Mouse (Mus musculus) c-Kit-positive CD71-positive TER-119-negative erythroid progenitor cells, embryonic 14.5 days (primary cell): Measurements from ENCODE around the gene Dclk1.

Source experiments
- DNase-seq: peaks from one replicate; pipeline ENCODE4 v3.0.0-alpha.2; 2013; ENCODE audit warnings: low read depth

The Dclk1 gene

DNA sequence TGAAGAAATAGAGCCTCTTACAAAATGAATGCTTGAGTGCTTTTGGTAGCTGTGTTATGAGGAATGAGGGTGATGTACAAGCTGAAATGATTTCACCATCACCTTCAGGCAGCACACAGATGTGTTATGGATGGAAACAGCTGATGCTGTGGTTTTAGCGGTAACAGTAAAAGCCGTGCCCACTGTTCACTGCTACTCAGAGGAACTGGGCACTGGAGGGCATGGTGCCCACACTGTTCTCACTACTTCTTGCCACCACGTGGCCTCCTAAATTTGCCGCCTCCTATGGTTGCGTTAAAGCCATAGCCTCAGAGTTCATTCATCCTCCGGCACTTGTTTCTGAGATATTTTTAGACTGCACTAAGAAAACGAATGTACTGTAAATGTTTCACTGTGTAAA, 18.0 kb downstream of the Dclk1 start:
- no peak for DNase-seq

DNA sequence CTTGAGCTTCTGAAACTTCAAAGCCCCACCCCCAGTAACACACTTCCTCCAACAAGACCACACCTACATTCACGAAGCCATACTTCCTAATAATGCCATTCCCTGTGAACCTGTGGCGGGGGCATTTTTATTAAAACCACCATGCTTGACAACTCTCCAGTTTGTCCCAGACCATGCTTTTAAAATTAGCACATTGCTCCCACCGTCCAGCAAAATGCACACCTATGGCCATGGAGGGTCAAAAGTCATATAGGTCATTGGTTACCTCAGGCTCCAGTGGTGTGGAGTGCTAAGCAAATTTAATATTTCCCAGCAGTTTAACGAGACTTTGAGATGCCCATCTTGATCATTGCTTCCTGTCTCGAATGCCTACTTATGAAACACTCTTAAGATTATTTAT, 23.9 kb downstream of the Dclk1 start:
- DNase-seq = no peak

DNA sequence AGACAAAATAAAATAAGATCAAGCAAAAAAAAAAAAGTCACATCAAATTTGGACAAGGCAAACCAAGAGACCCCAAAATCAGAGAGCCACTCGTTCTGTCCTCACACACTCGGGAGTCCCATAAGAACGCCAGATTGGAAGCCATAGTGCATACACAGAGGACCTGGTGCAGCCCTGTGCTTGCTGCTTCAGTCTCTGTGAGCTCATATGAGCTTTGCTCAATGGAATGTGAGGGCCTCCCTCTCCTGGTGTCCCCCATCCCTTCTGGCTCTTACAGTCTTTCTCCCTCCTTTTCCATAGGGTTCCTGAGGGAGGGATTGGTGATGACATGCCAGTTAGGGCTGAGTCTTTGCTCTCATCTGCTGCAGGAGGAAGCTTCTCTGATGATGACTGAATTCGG, 27.6 kb downstream of the Dclk1 start:
- no peak for DNase-seq

DNA sequence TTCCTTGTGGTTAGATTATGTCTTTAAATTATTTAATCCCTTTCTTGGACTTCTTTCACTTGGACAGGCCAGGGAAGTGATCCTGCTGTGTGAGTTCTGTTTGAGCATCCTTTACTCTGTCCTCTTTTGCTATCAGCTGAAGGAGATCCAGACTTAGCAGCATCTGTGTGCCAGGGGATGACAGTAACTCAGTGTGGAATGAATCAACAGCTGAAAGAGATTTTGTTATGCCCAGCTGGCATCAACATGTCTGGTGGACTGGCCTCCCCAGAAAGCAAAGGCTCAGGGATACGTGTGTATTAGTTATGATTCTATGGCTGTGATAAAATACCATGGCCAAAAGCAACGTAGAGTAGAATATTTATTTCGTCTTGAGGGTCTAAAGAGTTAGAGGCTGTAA, 28.2 kb downstream of the Dclk1 start:
- no peak for DNase-seq

DNA sequence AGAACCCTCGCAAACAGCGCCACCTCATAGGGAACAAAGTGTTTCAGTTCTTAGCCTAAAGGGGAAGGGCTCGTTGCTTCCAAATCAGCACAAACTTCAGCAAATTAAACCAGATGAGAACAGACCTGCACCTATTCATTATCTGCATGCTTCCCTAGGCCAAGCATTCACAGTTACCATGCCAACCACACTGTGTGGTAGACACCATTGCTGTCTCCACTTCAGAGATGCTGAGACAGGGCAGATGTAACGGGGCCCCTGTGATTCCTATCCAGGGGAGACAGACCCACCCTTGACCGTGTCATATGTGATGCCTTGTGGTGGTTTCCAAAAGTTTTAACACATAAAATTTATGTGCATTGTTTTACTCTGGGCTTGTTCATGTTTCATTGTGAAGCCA, 28.8 kb downstream of the Dclk1 start:
- no peak for DNase-seq

DNA sequence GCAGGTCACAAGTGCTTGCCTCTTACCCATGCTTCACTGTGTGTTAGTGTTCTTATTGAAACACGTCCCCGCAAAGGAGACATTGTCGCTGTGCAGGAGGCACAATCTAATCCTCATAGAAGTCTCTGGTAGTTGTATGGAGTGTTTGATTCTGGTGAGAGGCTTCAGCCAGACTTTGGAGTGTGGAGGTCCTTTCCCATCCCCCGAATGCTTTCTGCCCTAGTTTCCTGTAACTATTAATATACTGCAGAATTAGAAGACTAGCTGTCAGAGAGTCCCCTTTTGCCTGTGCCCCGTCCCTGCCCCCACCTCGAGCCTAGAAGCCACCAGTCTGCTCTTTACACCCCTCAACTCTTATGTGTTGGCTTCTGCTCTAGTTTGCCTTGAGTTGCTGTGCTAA, 30.4 kb downstream of the Dclk1 start:
- DNase-seq = no peak

DNA sequence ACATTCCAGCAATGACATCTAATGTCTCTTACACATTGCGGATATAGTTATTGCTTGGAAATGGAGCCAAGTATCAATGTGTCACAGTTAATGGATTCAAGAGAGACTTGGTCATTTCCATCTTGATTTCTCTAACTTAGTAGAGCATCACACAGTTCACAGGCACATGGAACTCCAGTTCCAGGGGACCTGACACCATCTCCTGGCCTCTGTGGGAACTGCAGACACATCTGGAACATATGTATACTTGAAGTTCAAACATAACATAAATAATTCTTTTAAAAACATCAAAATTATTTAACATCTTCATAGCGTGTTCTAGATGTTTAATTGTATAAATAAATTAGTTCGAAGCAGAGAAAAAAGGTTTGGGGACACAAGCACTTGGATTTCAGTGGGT, 34.3 kb downstream of the Dclk1 start:
- no peak for DNase-seq

DNA sequence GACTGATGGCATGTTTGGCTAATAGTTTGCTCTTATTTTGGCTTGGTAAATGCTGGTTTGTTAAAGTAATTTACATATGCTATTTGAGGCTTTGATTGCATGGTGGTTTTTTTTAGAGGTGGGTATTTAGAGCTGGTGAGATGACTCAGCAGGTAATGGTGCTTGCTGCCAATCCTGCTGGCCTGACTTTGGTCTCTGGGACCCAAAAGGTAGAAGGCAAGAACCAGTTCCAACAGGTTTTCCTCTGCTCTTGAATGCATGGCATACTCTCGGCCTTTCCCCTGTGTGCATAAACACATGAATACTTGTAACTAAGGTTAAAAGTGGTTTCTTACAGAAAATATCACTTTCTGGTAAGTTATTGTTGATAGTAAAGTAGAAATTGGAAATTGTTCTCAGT, 34.7 kb downstream of the Dclk1 start:
- DNase-seq = no peak

DNA sequence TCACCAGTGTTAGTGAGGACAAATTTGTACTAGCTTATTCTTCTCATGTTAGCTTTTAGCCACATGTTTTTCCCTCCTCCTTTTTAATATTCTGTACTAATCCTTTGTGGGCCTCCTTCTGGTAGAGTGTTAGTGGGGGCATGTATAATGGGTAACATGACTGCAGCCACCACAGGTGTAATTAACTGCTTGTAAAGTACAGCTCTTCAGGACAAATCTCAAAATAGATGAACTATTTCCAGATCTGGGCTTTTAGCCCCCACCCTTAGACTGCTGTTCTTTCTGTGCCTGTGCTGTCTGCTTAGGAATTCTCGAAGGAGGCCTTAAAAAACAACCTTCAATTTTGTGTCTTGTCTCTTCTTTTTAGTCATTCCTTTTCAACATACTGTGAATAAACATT, 35.7 kb downstream of the Dclk1 start:
- no peak for DNase-seq

DNA sequence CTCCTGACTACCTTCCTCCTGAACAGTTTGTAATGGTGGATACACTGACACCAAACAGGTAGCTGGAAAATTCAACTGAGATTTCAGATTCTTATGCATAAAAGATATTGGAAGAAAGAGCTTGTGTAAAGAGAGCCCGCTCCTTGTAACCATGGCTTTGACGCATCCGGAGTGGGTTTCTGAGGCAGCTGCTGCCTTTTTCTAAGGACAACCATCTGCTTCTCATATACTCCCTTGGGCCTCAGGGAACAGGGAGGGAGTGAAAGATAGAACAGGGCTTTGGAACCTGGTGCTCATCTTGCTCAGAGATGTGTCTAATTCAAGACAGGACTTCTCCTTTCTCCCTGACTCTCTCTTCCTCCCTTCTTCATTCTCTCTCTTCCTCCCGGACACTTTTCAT, 37.8 kb downstream of the Dclk1 start:
- DNase-seq = no peak

DNA sequence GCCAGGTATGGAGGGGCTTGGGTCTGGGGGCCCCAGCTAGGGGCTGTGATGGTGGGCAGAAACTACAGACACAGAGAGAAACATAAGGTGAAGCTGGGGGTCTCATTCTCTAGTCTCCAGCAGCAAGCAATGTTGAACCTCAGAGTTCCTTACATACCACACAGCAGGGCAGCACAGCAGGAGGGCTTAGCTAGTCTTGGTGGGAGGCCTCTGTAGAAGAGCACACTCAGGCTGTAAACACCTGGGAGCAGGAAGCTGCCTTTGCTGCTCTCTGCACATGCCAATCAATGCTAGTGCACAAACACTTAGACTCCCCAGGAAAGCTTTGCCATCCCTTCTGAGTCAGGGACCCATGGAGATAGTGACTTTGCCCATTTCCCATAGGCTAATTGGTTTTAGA, 38.3 kb downstream of the Dclk1 start:
- no peak for DNase-seq

DNA sequence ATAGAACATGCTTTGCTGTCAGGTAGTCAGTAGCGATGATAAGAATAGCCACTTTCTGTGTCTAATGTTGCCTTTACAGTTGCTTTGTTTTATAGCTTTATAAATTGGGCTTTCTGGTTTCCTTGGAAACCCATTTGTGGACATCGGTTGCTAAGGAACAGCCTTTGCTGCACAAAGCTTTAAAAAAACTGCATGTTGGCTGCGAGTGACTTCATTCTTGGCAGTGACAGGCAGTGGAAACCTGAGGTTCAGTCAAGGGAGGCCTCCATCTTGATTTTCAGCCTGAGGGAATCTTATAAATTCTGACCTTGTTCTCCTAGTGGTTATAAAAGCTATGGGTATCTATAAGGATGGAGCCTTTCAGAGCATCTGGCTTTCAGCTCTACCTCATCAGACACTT, 42.1 kb downstream of the Dclk1 start:
- no peak for DNase-seq

DNA sequence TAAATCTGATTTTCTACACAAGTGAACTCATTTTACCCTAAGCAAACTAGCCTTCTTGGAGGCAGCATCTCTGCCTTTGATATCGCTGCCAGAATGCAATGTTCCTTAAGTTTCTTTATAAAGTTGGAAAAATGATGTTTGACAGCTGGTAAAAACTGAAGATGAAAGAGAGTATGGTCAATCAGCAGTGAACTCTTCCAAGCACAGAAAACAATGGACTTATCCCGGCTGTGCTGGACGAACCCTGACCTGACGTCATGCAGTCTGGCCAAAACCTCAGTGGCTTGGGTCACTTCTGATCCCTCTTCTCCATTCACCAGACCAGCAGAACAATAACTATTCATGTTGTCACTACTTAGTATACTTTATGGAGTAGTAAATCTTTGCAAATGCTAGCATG, 46.6 kb downstream of the Dclk1 start:
- DNase-seq = no peak

DNA sequence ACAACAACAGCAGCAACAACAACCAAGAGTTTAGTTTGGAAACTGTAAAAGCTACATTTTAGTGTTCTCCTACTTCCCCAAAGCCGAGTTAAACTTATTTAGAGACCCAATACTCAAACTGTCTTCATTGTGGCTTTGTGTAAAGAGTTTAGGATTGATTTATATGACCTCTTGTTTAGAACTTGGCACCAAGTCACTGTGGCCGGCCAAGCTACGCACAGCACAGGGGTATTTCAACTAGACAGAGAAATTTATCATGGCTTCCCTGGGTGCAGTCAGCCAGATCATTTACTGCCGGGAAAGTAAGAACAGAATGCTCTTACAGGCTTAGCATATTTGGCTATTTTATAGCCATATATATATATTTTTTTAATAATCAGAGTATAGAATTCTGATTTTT, 49.8 kb downstream of the Dclk1 start:
- no peak for DNase-seq

DNA sequence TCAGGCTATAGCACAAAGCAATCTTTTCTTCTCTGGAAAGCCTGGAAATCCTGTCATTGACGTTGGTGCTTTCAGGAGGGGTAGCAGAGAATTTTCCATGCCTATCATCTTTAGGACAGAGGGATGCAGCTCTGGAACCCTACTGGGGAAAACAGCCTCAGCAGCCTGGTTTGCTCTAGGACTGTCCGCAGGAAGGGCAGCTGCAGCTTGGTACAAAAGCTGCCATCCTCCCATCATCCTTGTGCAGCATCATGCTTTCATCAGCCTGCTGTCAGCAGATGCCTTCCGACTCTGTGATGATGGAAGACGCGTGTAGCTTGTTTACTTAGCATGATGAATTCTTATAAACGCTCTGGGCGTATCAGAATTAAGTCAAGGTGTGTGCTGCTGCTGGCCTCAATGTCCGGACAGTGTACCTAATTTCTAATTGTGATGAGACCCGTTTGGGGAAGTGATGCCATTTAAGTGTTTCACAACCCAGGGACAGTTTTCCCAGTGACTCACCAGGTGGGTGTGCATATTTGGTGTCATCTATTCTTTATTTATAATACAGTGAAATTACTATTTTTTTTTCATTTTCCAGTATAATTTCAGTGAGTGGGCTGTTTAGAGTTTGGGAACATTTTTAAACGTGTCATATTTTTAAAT, 50.7 kb downstream of the Dclk1 start:
- no peak for DNase-seq

DNA sequence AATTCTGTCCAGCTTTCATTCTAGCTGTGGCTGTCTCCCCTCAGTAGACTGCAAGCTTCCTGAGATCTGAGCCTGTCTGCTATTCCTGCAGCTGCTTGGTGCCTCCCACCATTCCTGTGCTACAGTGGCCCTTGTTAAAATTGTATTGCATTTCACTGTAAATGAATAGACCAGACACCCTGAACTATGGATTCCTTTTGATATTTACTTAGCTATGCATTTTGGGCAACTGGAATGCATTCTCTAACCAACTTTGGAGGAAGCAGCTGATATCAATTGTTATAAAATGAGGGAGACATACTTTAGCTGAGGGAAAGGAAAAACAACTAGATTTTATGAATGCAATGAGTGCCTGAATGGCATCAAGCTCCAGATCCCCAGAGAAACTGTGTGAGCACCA, 63.5 kb downstream of the Dclk1 start:
- DNase-seq = no peak

DNA sequence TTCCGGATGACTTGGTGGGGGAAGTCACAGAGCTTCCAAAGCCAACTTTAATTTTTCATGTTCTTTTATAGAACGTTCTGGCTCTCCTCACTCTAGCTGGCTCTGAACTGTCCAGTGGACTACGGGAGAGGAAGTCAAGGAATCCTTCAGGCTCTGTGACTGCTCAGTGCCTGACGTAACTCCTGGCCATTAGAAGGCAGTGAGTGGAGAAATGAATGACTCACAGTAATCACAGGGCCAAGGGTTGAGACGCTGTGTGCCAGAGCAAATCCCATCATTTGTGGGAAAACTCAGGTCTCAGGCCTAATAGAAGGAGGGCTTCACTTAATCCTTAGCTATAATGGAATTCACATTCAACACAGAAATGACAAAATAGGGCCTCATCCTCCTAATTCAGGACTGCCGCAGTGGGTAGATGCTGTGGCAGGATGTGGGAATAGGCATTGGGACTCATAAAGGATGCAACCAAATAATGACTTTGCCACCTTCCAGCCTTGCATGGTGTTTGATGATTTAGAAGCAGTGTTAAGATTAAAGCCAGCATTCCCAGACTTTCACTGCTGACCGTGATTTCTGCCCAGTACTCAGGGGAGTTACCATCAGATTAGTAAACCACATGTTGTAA, 65.5 kb downstream of the Dclk1 start:
- DNase-seq = no peak

DNA sequence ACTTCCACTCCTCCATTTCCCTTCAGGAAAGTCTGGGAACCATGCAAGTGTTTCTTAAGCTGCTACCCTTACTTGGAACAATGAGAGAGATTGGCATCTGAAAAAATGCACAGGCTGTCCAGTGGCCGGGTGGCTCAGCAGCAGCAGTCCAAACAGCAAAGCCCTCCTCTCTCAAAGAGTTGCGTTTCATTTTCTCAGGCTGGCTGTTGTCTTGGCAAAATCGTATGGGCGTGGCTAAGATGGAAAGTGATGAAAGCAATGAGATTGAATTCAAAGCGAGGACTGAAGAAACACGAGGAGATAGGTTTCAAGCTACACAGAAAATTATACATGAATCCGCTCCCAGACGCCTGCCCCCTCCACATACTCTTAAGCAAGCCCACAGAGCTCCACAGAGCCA, 67.8 kb downstream of the Dclk1 start:
- no peak for DNase-seq

DNA sequence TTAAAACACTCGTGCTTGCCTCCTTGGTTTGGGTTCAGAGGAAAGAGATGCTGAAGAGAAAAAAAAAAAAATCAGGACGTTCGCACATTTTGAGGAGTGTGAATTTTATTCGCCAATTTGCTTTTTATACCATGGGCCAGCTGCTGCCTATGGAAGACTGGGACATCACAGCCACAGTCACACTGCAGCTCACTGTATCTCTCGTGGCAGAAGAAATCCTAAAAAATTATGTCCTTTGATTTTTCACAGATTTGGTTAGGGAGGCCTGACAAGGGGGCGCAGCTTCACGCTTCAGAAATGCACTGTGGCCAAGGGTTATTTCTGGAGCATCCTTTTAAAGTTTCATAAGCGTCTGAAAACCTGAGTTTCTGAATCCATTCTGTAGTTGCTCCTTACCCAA, 73.7 kb downstream of the Dclk1 start:
- no peak for DNase-seq

DNA sequence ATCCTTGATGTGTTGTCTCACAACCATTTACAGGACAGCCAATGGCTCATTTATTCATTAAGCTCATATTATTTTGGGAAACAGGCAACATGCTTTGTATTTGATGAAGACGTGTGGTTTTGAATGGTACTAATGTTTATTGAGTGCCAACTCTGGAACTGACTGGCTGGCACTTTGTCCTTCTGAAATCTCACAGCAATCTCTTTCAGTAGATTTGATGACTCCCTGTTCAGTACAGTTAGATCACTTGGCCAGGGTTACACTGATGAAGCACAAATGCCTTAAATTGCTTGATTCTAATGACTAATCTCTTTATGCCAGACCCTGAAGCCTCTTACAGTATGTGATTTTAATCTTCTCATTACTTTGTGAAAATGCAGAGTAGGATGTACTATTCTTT, 75.9 kb downstream of the Dclk1 start:
- no peak for DNase-seq

DNA sequence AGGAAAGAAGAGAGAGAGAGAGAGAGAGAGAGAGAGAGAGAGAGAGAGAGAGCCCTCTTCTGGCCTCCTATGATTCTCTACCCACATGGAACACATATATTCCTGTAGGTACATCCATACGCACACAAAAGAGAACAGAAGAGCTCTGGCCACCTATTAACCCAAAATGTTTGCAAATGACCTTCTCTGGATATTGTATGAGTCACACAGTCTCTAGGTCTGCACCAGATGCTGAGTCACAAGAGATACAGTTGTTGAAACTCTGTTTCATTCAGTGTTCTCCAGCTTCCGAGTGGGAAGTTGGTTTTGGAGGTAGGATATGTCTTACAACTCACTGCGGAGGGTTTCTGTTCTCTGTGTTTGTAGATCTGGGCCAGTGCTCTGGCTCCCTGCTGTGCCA, 78.4 kb downstream of the Dclk1 start:
- no peak for DNase-seq

DNA sequence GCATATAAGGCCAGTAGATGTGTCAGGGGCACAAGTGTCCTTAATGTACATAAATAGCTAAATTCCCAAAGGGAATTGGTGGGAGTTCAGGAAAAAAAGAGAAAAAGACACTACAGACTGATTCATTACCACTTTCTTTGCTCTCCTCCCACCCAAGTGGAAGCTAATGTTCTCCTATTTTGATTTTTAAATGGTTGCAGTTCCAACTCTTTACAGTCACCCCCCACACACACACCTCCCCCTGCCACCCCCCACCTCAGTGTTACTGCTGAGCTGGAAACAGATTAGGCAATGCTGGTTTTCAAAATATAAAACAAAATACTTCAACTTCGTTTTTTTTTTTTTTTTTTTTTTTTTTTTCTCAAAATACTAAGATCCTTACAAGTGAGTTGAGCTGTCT, 81.9 kb downstream of the Dclk1 start:
- no peak for DNase-seq

DNA sequence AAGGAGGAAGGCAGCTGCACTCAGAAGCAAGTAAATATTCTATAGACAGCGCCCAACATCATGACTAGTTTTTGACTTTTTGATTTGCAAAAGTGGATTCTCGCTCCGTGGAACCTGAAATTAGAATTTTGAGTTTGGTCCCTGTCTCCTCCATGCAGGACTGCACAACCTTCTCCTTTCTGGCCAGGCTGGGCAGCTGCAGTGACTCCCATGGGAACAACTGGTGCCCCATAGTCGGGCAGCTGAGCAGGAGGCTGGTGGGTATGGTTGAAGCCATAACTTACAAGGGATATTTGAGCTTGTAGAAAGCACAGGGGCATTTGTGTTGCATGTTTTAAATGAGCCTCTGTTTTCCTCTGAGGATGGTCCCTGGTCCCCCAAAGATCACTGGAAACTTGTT, 88.3 kb downstream of the Dclk1 start:
- DNase-seq = no peak

DNA sequence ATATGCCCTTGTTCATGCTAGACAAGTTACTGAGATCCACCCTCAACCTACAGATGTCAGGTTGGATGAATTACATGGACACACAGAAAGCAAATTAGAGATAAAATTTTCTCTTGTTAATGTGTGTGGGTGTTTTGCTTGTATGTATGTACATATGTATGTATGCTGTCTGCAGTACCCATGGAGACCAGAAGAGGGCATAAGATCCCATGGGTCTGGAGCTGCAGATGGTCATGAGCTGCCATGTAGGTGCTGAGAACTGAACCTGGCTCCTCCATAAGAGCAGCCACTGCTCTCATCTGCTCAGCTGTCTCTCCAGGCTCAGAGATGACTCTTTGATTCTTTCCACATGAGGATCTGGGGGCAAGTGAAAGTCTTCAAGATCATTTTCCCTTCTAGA, 89.5 kb downstream of the Dclk1 start:
- no peak for DNase-seq

DNA sequence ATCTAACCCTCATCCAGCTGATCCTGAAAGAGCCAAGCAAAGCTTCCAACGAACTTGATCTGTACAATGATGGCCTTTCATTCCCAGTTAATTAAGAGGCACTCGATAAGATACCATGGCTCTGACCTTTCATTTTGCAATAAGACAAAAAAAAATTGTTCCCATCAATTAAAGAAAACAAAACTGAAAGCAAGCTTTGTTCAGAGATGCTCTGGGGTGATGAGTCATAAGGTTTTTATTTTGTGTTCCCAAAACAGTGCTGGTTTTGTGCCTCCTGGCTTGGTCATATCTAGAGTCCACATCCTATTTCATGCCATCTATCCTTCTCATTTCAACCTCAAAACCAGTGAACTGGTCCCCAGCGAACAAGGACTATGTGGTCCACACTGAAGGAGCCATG, 91.3 kb downstream of the Dclk1 start:
- no peak for DNase-seq
